Mouse (Mus musculus) layer of hippocampus, adult 9-11 months (tissue): Measurements from ENCODE around the gene Jam2.
A peak's percentile ranks its signal among the peaks of the same experiment; 100 is the strongest.

ENCODE experiments used
- DNase-seq: peaks from one replicate; pipeline ENCODE4 v3.0.0; 2022

Gene Jam2

DNA sequence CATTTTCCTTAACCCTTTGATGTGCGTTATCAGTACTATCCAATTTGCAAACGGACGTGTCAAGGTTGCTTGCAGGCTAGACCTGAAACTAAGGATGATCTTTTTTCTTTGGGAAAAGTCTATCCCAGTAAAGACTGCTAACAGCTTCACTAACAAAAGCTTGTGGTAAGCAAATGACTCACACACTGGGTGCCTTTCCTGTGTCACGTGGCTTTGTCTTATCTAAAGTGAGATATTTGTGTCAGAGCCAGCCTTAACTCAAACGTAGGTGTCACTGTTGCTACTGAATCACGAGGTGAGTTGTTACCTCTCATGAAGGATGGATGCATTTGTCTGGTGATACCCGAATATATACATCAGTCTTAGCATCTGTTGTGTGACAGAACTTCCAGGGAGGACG, 90.7 kb downstream of the Jam2 start:
- DNase-seq: no peak

DNA sequence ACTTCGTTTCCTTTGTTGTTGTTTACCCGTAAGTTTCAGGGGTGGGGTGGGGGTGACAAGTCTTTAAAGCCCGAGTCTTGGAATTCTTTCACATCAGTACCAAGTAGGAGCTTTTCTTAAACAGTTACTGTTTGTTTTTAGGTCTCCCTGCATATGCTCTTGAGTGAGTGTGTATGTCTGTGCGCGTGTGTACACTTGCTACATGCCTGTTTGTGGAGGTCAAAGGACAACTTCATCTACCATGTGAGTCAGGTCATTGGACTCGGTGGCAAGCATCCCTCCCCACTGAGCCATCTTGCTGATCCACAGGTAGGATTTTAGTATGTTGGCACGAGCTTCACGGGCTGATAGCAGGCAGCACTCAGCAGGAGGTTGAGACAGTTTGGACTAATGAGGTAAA, 99.9 kb downstream of the Jam2 start:
- no peak for DNase-seq

DNA sequence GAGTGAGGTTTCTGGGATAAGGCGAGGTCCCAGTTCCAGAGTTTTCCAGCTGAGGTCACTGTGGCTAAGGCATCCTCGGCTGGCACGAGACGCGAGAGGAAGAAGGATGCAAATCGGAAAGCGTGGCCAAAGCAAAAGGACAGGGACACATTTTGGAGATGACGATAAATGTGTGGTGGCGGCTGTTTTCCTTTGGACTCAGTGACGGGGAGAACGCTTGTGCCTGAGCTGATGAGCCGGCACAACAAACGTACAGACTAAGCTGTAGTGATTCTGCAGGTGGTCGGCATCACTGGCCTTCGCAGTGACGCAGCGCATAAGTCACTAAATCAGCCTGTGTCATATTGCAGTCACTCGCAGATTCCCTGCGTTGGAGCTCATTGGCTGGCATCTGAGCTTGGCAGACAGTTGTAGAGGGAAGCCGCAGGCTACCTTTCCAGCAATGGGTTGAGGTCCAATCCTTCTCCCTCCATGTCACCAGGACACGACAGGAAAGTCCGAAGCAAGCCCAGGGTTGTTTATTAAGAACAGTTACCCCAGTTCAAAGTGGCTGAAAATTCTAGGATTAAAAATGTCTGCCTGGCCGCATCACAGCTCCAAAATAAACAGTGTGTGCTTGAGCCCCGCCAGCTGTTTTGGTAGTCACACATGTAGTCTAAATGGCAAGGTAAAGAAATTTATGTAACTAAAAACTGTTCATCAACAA, 101.2 kb downstream of the Jam2 start:
- peak; percentile 38 for DNase-seq
